Mouse (Mus musculus): Measurements from ENCODE around the gene Ugt2a2. TPM values are rescaled to one million over a fixed set of nuclear protein-coding genes. Genes with fewer than 3 reads are reported as not detected.
"Not testable (repeated sequence)": the region's sequence is repeated elsewhere in the genome, so short reads cannot be mapped to it uniquely, and the experiment has no call there.

The Ugt2a2 gene
- total and polyA plus RNA-seq, 3 experiments: not detected

- no peaks in the 10 kb centered on the region for H3K27me3 ChIP-seq (ENCODE audit: insufficient read depth, low read length)
- no peak for DNase-seq (ENCODE audit: low spot score)
These were observed 23.2 kb downstream of the Ugt2a2 start for GRCm38 (mm10) chr5:87458810-87459209.

GRCm38 (mm10) chr5:87457701-87458100 lies 24.4 kb downstream of the Ugt2a2 start:
- DNase-seq (ENCODE audit: low spot score): no peak
- ATAC-seq (ENCODE audit: extremely low read depth, insufficient number of reproducible peaks, low FRiP score, poor library complexity, severe bottlenecking): no peak
- Histone ChIP-seq H3K36me3 (replicated peaks) (no peaks in the 10 kb centered on the region), H3K4me1 (ENCODE audit: insufficient read depth, low read depth, low read length) (no peaks in the 10 kb centered on the region), H3K27me3 (ENCODE audit: insufficient read depth, low read length) (no peaks in the 10 kb centered on the region), H3K9me3 (replicated peaks) (no peaks in the 10 kb centered on the region), H3K4me3 (ENCODE audit: low read depth, low read length) (no peak overlapping the region)
- no peak for TF ChIP-seq GATA2 (IDR thresholded peaks at IDR 0.05; ENCODE audit: borderline replicate concordance, low read depth, low read length)
- no peak for TF ChIP-seq POLR2AphosphoS5 (IDR thresholded peaks at IDR 0.05; ENCODE audit: insufficient replicate concordance, low read depth, low read length)
- TF ChIP-seq CTCF (IDR thresholded peaks at IDR 0.05; ENCODE audit: low read depth, low read length): no peak
- TF ChIP-seq TAL1 (conservative IDR thresholded peaks at IDR 0.05; ENCODE audit: low read depth, low read length): no peak
- TF ChIP-seq GATA1 (IDR thresholded peaks at IDR 0.05; ENCODE audit: borderline replicate concordance, low read length): no peak

More at GRCm38 (mm10) chr5:87458810-87459209, 23.2 kb downstream of the Ugt2a2 start:
- no peak for ATAC-seq (ENCODE audit: extremely low read depth, insufficient number of reproducible peaks, low FRiP score, poor library complexity, severe bottlenecking)
- H3K4me1 ChIP-seq (ENCODE audit: insufficient read depth, low read depth, low read length): no peaks in the 10 kb centered on the region
- no peaks in the 10 kb centered on the region for H3K36me3 ChIP-seq (replicated peaks)
- no peak overlapping the region for H3K4me3 ChIP-seq (ENCODE audit: low read depth, low read length)
- no peaks in the 10 kb centered on the region for H3K9me3 ChIP-seq (replicated peaks)
- TF ChIP-seq POLR2AphosphoS5 (IDR thresholded peaks at IDR 0.05; ENCODE audit: insufficient replicate concordance, low read depth, low read length): no peak
- no peak for TF ChIP-seq TAL1 (conservative IDR thresholded peaks at IDR 0.05; ENCODE audit: low read depth, low read length)
- TF ChIP-seq CTCF (IDR thresholded peaks at IDR 0.05; ENCODE audit: low read depth, low read length): no peak
- TF ChIP-seq GATA2 (IDR thresholded peaks at IDR 0.05; ENCODE audit: borderline replicate concordance, low read depth, low read length): no peak
- no peak for TF ChIP-seq GATA1 (IDR thresholded peaks at IDR 0.05; ENCODE audit: borderline replicate concordance, low read length)

GRCm38 (mm10) chr5:87456216-87456850 lies 25.7 kb downstream of the Ugt2a2 start:
- no peaks in the 10 kb centered on the region for H3K36me3 ChIP-seq (replicated peaks)
- no peak for TF ChIP-seq GATA2 (IDR thresholded peaks at IDR 0.05; ENCODE audit: borderline replicate concordance, low read depth, low read length)
- no peak for TF ChIP-seq POLR2AphosphoS5 (IDR thresholded peaks at IDR 0.05; ENCODE audit: insufficient replicate concordance, low read depth, low read length)
- TF ChIP-seq TAL1 (conservative IDR thresholded peaks at IDR 0.05; ENCODE audit: low read depth, low read length): no peak
- TF ChIP-seq GATA1 (IDR thresholded peaks at IDR 0.05; ENCODE audit: borderline replicate concordance, low read length): no peak
- TF ChIP-seq CTCF (IDR thresholded peaks at IDR 0.05; ENCODE audit: low read depth, low read length): no peak
- no peak for ATAC-seq (ENCODE audit: extremely low read depth, insufficient number of reproducible peaks, low FRiP score, poor library complexity, severe bottlenecking)
- H3K4me3 ChIP-seq (ENCODE audit: low read depth, low read length): no peak overlapping the region
- DNase-seq (ENCODE audit: low spot score): no peak
- no peaks in the 10 kb centered on the region for H3K4me1 ChIP-seq (ENCODE audit: insufficient read depth, low read depth, low read length)
- H3K9me3 ChIP-seq (replicated peaks): no peaks in the 10 kb centered on the region
- H3K27me3 ChIP-seq (ENCODE audit: insufficient read depth, low read length): no peaks in the 10 kb centered on the region

GRCm38 (mm10) chr5:87455519-87455918 lies 26.5 kb downstream of the Ugt2a2 start:
- no peaks in the 10 kb centered on the region for H3K9me3 ChIP-seq (replicated peaks)
- H3K27me3 ChIP-seq (ENCODE audit: insufficient read depth, low read length): no peaks in the 10 kb centered on the region
- no peaks in the 10 kb centered on the region for H3K4me1 ChIP-seq (ENCODE audit: insufficient read depth, low read depth, low read length)
- TF ChIP-seq GATA1 (IDR thresholded peaks at IDR 0.05; ENCODE audit: borderline replicate concordance, low read length) (no peak), CTCF (IDR thresholded peaks at IDR 0.05; ENCODE audit: low read depth, low read length) (no peak), GATA2 (IDR thresholded peaks at IDR 0.05; ENCODE audit: borderline replicate concordance, low read depth, low read length) (no peak), TAL1 (conservative IDR thresholded peaks at IDR 0.05; ENCODE audit: low read depth, low read length) (no peak), POLR2AphosphoS5 (IDR thresholded peaks at IDR 0.05; ENCODE audit: insufficient replicate concordance, low read depth, low read length) (no peak)
- H3K36me3 ChIP-seq (replicated peaks): no peaks in the 10 kb centered on the region
- DNase-seq (ENCODE audit: low spot score): no peak
- no peak overlapping the region for H3K4me3 ChIP-seq (ENCODE audit: low read depth, low read length)
- ATAC-seq (ENCODE audit: extremely low read depth, insufficient number of reproducible peaks, low FRiP score, poor library complexity, severe bottlenecking): no peak

GRCm38 (mm10) chr5:87452514-87452913 lies 29.5 kb downstream of the Ugt2a2 start:
- DNase-seq (ENCODE audit: low spot score); H3K36me3 ChIP-seq (replicated peaks); H3K4me3 ChIP-seq (ENCODE audit: low read depth, low read length); H3K27me3 ChIP-seq (ENCODE audit: insufficient read depth, low read length); H3K9me3 ChIP-seq (replicated peaks); H3K4me1 ChIP-seq (ENCODE audit: insufficient read depth, low read depth, low read length); ATAC-seq (ENCODE audit: extremely low read depth, insufficient number of reproducible peaks, low FRiP score, poor library complexity, severe bottlenecking): not testable (repeated sequence)

GRCm38 (mm10) chr5:87436264-87436663 lies 45.8 kb downstream of the Ugt2a2 start:
- Histone ChIP-seq H3K4me3 (ENCODE audit: low read depth, low read length) (no peak overlapping the region), H3K27me3 (ENCODE audit: insufficient read depth, low read length) (no peaks in the 10 kb centered on the region), H3K9me3 (replicated peaks) (no peaks in the 10 kb centered on the region), H3K36me3 (replicated peaks) (no peaks in the 10 kb centered on the region), H3K4me1 (ENCODE audit: insufficient read depth, low read depth, low read length) (no peaks in the 10 kb centered on the region)
- no peak for TF ChIP-seq GATA1 (IDR thresholded peaks at IDR 0.05; ENCODE audit: borderline replicate concordance, low read length)
- no peak for TF ChIP-seq TAL1 (conservative IDR thresholded peaks at IDR 0.05; ENCODE audit: low read depth, low read length)
- no peak for TF ChIP-seq CTCF (IDR thresholded peaks at IDR 0.05; ENCODE audit: low read depth, low read length)
- no peak for TF ChIP-seq GATA2 (IDR thresholded peaks at IDR 0.05; ENCODE audit: borderline replicate concordance, low read depth, low read length)
- TF ChIP-seq POLR2AphosphoS5 (IDR thresholded peaks at IDR 0.05; ENCODE audit: insufficient replicate concordance, low read depth, low read length): no peak
- DNase-seq (ENCODE audit: low spot score) (no peak), ATAC-seq (ENCODE audit: extremely low read depth, insufficient number of reproducible peaks, low FRiP score, poor library complexity, severe bottlenecking) (no peak)
